Mouse (Mus musculus): Measurements from ENCODE around the gene Lpcat4. TPM values are rescaled to one million over a fixed set of nuclear protein-coding genes. Genes with fewer than 3 reads are reported as not detected.
"Not testable (repeated sequence)": the region's sequence is repeated elsewhere in the genome, so short reads cannot be mapped to it uniquely, and the experiment has no call there.

Gene Lpcat4
- total and polyA plus RNA-seq, 2 experiments, result 0.09 to 2.2 TPM

DNA sequence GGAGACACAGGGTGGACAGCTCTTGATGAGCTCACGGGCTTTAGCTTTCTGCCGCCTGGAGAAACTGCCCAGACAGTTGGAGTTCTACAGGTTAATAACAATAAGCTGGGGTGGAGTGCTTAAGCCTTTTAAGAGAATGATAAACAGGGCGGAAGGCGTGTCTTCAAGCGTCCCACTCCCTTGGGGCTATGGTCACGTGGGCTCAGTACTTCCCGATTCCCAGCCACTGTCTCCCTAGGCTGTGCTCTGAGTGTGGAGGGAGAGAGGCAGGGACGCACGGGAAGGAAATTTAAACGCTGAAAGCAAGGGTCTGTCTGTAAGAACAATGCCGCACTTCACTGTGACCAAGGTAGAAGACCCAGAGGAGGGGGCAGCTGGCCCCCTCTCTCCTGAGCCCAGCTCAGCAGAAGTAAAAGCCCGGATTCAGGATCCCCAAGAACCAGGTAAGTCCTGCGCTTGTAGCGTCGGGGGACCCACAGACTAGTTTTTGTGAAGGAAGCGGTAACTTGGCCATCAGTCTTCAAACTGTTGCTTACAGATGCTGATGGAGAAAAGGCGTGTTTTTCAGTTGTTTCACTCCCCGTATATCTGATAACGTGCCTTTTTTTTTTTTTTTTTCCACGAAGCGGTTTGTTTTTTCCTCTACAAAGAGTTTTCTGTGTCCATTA lies 45.2 kb downstream of the Lpcat4 start:
- 6% methylated on average over 21 of the region's 21 CpGs for WGBS
- Histone ChIP-seq H3K4me3 (ENCODE audit: insufficient read depth, low read depth, low read length) (peak overlapping the region; percentile 47), H3K4me1 (ENCODE audit: control insufficient read depth, insufficient read depth, low read length) (peaks cover 6% of the 10 kb centered on the region; the same call in 1 of the 2 replicates), H3K9ac (ENCODE audit: low read depth, low read length) (peak overlapping the region; percentile 51), H3K79me2 (ENCODE audit: control insufficient read depth, insufficient read depth, low read length) (peaks cover 2% of the 10 kb centered on the region; the same call in 1 of the 2 replicates), H3K27me3 (ENCODE audit: control insufficient read depth, insufficient read depth, low read length) (no peaks in the 10 kb centered on the region), H3K36me3 (ENCODE audit: control insufficient read depth, insufficient read depth, low read length) (no peaks in the 10 kb centered on the region), H3K27ac (replicated peaks; ENCODE audit: insufficient read depth, low read depth, low read length) (0 out of 2 replicates have a peak overlapping the region, but pooled peaks have one; percentile 15)
- TF ChIP-seq CTCF (IDR thresholded peaks at IDR 0.05; ENCODE audit: low read depth, low read length) (no peak), POLR2A (IDR thresholded peaks at IDR 0.05; ENCODE audit: extremely low read depth, insufficient read depth, low read length) (no peak)
- peak; percentile 64 for DNase-seq (ENCODE audit: extremely low read depth, low read depth, low spot score)

GRCm38 (mm10) chr2:112285031-112285390 lies 45.7 kb downstream of the Lpcat4 start:
- no peaks in the 10 kb centered on the region for H3K27me3 ChIP-seq (ENCODE audit: control insufficient read depth, insufficient read depth, low read length)
- peak overlapping the region; percentile 26; the same call in 1 of the 2 replicates for H3K4me3 ChIP-seq (ENCODE audit: insufficient read depth, low read depth, low read length)
- TF ChIP-seq CTCF (IDR thresholded peaks at IDR 0.05; ENCODE audit: low read depth, low read length), result no peak
- no peak for TF ChIP-seq POLR2A (IDR thresholded peaks at IDR 0.05; ENCODE audit: extremely low read depth, insufficient read depth, low read length)
- peaks cover 6% of the 10 kb centered on the region; the same call in 1 of the 2 replicates for H3K4me1 ChIP-seq (ENCODE audit: control insufficient read depth, insufficient read depth, low read length)
- H3K9ac ChIP-seq (ENCODE audit: low read depth, low read length), result no peak overlapping the region
- no peak overlapping the region for H3K27ac ChIP-seq (replicated peaks; ENCODE audit: insufficient read depth, low read depth, low read length)
- no peaks in the 10 kb centered on the region for H3K36me3 ChIP-seq (ENCODE audit: control insufficient read depth, insufficient read depth, low read length)
- DNase-seq (ENCODE audit: extremely low read depth, low read depth, low spot score), result peak; percentile 42
- H3K79me2 ChIP-seq (ENCODE audit: control insufficient read depth, insufficient read depth, low read length), result peaks cover 2% of the 10 kb centered on the region; the same call in 1 of the 2 replicates
- WGBS, result 35% methylated on average over 6 of the region's 6 CpGs

GRCm38 (mm10) chr2:112286062-112286461 lies 46.8 kb downstream of the Lpcat4 start:
- 97% methylated on average over 1 of the region's 1 CpGs for WGBS
- H3K79me2 ChIP-seq (ENCODE audit: control insufficient read depth, insufficient read depth, low read length), result not testable (repeated sequence)

DNA sequence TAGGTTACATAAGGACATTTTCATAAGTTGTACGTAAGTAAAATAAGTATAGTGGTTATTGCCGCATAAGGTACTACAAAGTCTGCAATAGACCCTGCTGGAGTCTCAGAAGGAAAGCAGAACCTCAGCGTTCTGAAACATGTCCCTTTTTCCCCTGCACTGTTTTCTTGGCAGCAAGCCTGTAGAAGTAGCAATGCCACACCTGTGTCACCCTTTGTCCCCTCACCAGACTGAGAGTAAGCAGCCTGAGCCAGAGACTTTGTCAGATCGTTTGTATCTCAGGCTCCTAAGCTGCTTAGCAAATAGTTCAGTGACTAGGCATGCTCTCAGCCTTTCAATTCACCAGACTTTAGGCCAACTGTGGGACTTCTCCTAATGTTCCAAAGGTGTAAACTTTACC lies 47.8 kb downstream of the Lpcat4 start:
- 55% methylated on average over 4 of the region's 4 CpGs for WGBS
- peak; percentile 75 for DNase-seq (ENCODE audit: extremely low read depth, low read depth, low spot score)
- Histone ChIP-seq H3K36me3 (ENCODE audit: control insufficient read depth, insufficient read depth, low read length) (no peaks in the 10 kb centered on the region), H3K4me3 (ENCODE audit: insufficient read depth, low read depth, low read length) (no peak overlapping the region), H3K9ac (ENCODE audit: low read depth, low read length) (no peak overlapping the region), H3K27ac (replicated peaks; ENCODE audit: insufficient read depth, low read depth, low read length) (no peak overlapping the region), H3K27me3 (ENCODE audit: control insufficient read depth, insufficient read depth, low read length) (no peaks in the 10 kb centered on the region), H3K4me1 (ENCODE audit: control insufficient read depth, insufficient read depth, low read length) (peaks cover 6% of the 10 kb centered on the region; the same call in 1 of the 2 replicates), H3K79me2 (ENCODE audit: control insufficient read depth, insufficient read depth, low read length) (peaks cover 2% of the 10 kb centered on the region; the same call in 1 of the 2 replicates)
- TF ChIP-seq CTCF (IDR thresholded peaks at IDR 0.05; ENCODE audit: low read depth, low read length) (no peak), POLR2A (IDR thresholded peaks at IDR 0.05; ENCODE audit: extremely low read depth, insufficient read depth, low read length) (no peak)

More at GRCm38 (mm10) chr2:112286062-112286461, 46.8 kb downstream of the Lpcat4 start:
- not testable (repeated sequence) for H3K9ac ChIP-seq (ENCODE audit: low read depth, low read length); H3K4me1 ChIP-seq (ENCODE audit: control insufficient read depth, insufficient read depth, low read length); H3K4me3 ChIP-seq (ENCODE audit: insufficient read depth, low read depth, low read length); H3K36me3 ChIP-seq (ENCODE audit: control insufficient read depth, insufficient read depth, low read length); DNase-seq (ENCODE audit: extremely low read depth, low read depth, low spot score); H3K27ac ChIP-seq (replicated peaks; ENCODE audit: insufficient read depth, low read depth, low read length); H3K27me3 ChIP-seq (ENCODE audit: control insufficient read depth, insufficient read depth, low read length)

- Histone ChIP-seq H3K79me2 (ENCODE audit: control insufficient read depth, insufficient read depth, low read length) (peaks cover 5% of the 10 kb centered on the region; the same call in 1 of the 2 replicates), H3K4me1 (ENCODE audit: control insufficient read depth, insufficient read depth, low read length) (peaks cover 6% of the 10 kb centered on the region; the same call in 1 of the 2 replicates), H3K27ac (replicated peaks; ENCODE audit: insufficient read depth, low read depth, low read length) (no peak overlapping the region), H3K9ac (ENCODE audit: low read depth, low read length) (no peak overlapping the region), H3K36me3 (ENCODE audit: control insufficient read depth, insufficient read depth, low read length) (no peaks in the 10 kb centered on the region), H3K4me3 (ENCODE audit: insufficient read depth, low read depth, low read length) (no peak overlapping the region), H3K27me3 (ENCODE audit: control insufficient read depth, insufficient read depth, low read length) (no peaks in the 10 kb centered on the region)
- DNase-seq (ENCODE audit: extremely low read depth, low read depth, low spot score), result no peak
- no peak for TF ChIP-seq POLR2A (IDR thresholded peaks at IDR 0.05; ENCODE audit: extremely low read depth, insufficient read depth, low read length)
- no peak for TF ChIP-seq CTCF (IDR thresholded peaks at IDR 0.05; ENCODE audit: low read depth, low read length)
- WGBS, result 97% methylated on average over 3 of the region's 3 CpGs
Measured at GRCm38 (mm10) chr2:112289507-112289906, 50.2 kb downstream of the Lpcat4 start.

- 100% methylated on average over 2 of the region's 2 CpGs for WGBS
- H3K27ac ChIP-seq (replicated peaks; ENCODE audit: insufficient read depth, low read depth, low read length), result no peak overlapping the region
- no peak for DNase-seq (ENCODE audit: extremely low read depth, low read depth, low spot score)
- peaks cover 3% of the 10 kb centered on the region; the same call in 1 of the 2 replicates for H3K79me2 ChIP-seq (ENCODE audit: control insufficient read depth, insufficient read depth, low read length)
- H3K4me1 ChIP-seq (ENCODE audit: control insufficient read depth, insufficient read depth, low read length), result peaks cover 3% of the 10 kb centered on the region
- H3K27me3 ChIP-seq (ENCODE audit: control insufficient read depth, insufficient read depth, low read length), result no peaks in the 10 kb centered on the region
- H3K36me3 ChIP-seq (ENCODE audit: control insufficient read depth, insufficient read depth, low read length), result no peaks in the 10 kb centered on the region
- H3K9ac ChIP-seq (ENCODE audit: low read depth, low read length), result no peak overlapping the region
- TF ChIP-seq CTCF (IDR thresholded peaks at IDR 0.05; ENCODE audit: low read depth, low read length) (no peak), POLR2A (IDR thresholded peaks at IDR 0.05; ENCODE audit: extremely low read depth, insufficient read depth, low read length) (no peak)
- no peak overlapping the region for H3K4me3 ChIP-seq (ENCODE audit: insufficient read depth, low read depth, low read length)
Measured at GRCm38 (mm10) chr2:112292823-112293222, 53.6 kb downstream of the Lpcat4 start.

Data from liver, adult 2 months (tissue).